Mouse (Mus musculus): ENCODE results near the gene Nfe2l3.

Nfe2l3 gene

DNA sequence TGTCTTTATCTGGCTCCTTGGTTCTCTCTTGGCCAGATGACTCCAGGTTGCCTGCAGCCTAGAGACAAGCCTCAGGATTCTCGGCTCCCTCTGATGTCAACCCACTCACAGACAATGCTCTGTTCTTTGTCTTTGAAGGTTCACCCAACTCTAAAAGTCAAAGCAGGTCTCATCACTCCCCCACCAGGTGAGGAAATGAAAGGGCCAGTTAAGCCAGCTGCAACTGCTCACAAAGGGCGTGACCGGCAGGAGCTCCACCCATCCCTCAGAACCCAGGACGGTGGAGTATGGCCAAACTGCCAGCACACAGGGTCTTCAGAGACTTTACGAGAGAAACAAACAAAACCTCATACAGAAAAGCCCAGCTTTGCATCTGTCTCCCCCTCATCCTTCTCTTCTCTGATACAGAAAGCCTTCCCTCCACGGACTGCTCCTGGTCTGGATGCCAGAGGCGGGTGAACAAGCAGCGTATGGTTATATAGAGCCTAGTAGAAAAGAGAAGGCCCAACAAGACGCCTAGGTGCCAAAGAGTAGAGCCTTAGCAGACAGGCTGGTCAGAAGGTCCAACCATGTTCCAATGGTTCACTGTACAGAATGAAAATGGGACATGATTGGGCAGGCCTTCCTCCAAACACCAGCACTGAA is 9.8 kb downstream of the Nfe2l3 start:
- no peak for DNase-seq (ENCODE audit: low read depth, low spot score)

DNA sequence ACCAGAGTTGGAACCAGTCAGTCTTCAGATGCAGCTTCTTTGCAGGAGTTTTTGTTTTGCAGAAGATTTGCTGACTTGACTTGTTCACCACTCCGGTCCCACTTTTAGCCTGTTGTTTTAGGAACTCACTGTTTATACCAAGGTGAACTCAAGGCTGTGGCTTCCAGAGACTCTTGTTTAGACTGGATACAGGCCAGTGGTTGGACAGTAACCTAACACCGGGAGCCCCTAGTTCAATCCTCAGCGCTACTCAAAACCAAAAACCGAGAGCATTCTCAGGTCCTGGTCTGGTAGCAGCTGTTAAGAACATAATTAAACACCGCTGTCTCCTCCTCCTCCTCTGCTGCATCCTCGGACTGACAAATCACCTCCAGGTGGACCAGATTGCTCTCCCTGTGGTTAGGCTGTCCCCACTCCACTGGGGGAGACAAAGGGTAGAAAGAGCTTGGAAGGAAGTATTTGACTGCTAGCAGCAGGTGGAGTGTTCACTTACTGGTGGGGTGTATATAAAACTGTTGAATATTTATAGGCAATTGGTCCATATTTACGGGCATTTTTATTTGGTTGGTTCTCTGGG is 20.5 kb downstream of the Nfe2l3 start:
- no peak for DNase-seq (ENCODE audit: low read depth, low spot score)

GRCm38 (mm10) chr6:51454949-51455348 is 22.5 kb downstream of the Nfe2l3 start:
- no peak for DNase-seq (ENCODE audit: low read depth, low spot score)

DNA sequence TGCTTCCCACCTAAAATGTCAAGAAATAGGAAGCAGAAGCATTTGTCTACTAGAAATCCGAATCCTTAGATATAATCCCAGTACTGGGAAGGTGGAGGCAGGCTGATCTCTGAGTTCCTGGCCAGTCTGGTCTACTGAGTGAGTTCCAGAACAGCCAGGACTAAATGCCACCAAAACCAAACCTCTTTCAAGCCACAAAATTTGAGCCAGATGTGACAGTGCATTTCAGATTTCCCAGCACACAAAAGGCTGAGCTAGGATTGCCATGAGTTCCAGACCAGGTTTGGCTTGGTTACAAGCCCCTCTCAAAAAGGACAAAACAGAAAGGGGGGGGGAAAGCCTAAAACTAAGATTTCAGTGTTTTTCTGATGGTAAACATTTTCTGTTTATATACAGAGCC is 23.7 kb downstream of the Nfe2l3 start:
- no peak for DNase-seq (ENCODE audit: low read depth, low spot score)

DNA sequence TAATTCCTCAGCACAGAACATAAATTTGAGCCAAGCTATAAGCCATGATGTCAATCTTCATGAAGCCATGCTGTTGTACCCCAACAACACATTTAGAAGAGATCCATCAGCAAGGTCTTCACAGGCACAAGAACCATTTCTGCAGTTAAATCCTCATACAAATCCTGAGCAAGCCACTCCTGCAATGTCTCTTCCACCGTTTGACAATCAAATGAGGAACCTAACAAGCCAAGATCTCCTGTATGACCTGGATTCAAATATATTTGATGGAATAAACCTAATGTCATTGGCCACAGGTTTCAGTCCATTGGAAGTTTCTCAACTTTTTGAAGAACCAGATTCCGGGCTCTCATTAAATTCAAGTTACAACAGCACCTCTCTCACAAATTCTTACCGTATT is 24.8 kb downstream of the Nfe2l3 start:
- no peak for DNase-seq (ENCODE audit: low read depth, low spot score)

DNA sequence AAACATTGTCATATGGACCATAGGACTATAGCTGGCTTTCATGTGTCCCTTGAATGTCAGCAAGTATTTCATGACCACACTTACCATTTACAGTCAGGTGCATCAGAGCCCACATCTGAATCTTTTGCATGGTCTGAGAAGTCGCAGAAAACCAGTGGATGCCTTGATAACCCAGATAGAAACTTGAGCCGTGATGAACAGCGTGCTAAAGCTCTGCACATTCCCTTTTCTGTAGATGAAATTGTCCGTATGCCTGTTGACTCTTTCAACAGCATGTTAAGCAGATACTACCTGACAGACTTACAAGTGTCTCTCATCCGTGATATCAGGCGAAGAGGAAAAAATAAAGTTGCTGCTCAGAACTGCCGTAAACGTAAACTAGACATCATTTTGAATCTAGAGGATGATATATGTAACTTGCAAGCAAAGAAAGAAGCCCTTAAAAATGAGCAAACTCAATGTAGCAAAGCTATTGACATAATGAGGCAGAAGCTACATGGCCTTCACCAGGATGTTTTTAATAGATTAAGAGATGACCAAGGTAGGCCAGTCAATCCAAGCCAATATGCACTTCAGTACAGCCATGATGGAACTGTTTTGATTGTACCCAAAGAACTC is 25.4 kb downstream of the Nfe2l3 start:
- no peak for DNase-seq (ENCODE audit: low read depth, low spot score)

GRCm38 (mm10) chr6:51458925-51459312 is 26.4 kb downstream of the Nfe2l3 start:
- no peak for DNase-seq (ENCODE audit: low read depth, low spot score)

GRCm38 (mm10) chr6:51459313-51460020 is 27.0 kb downstream of the Nfe2l3 start:
- no peak for DNase-seq (ENCODE audit: low read depth, low spot score)

GRCm38 (mm10) chr6:51460021-51460360 is 27.5 kb downstream of the Nfe2l3 start:
- no peak for DNase-seq (ENCODE audit: low read depth, low spot score)

DNA sequence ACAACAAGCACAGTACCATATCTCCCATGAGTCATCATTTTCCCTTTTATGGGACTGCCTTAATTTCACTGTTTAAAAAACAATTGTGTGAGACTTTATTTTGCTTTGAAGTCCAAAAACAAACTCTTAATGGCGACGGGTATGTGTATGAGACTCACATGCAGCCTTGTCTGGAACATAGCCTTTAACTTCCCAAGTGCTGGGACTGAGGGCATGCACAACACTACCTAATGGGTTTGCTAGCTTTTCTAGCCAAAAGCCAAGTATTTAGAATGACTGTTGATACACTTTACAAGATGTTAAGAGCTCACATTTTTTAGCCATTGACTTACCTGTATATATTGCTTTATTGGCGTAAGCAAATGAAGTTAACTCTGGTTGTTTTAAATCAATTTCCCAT is 27.9 kb downstream of the Nfe2l3 start:
- DNase-seq (ENCODE audit: low read depth, low spot score) = no peak

GRCm38 (mm10) chr6:51467649-51468048 is 35.2 kb downstream of the Nfe2l3 start:
- DNase-seq (ENCODE audit: low read depth, low spot score) = no peak

DNA sequence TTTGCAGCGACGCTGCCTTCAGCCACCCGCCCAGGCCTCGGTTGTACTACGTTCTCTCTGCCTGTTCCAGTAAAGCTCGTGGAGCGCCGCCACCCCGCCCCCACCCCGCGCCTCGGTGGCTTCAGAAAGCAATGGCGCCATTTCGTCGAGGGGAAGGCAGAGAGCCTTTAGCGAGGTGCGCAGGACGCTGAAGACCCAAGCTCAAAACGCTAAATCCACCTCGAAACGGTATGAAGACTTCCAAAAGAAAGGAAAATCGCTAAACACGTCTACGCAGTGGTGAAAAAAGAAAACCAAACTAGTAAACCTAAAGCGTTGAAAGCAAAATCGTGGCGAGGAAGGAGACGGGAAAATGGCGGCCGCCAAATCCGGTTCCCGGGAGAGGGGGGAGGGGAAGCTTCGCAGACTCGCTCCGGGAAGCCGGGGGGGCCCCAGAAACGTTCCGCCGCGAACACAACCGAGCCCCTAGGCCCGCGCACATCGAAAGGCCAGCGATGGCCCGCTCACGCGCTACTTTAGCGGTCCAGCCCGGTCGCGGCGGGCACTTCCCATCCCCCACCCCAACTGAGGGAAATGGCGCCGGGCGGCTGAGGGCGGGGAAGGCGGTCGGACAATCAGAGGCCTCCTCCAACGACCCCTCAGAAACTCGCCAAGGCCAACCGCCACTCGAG is 36.6 kb downstream of the Nfe2l3 start:
- DNase-seq (ENCODE audit: low read depth, low spot score) = peak; percentile 62

DNA sequence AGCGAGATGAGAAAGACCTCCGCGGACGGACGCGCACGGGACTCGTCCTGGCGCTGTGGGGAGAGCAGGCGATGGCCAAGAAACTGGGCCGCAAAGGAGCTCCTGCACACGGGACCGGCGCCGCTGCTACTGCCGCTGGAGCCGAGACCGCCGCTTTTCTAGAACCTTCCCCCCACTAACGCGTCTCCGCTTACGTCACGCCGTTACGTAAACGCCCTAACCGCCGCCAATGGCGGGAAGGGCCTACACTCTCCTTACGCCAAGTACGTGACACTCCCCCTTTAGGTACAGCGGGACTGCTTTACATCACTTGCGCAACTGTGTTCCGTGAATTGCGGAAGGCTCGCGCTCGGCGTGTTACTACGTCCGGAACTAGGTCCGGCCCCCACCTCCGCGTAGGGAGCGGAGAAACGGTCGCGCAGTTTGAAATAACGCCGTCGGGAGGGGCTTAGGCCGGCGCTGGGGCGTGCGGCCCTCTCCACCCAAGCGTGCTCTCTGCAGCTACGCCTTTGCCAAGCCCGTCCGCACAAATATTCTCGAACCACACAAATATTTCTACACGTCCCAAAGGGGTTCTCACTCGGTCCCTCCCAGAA is 37.3 kb downstream of the Nfe2l3 start, which contains the start of gene Hnrnpa2b1:
Gene Hnrnpa2b1, minus strand, starts transcription at position 180 of the 596 bp plus-strand sequence.
- peak; percentile 99 for DNase-seq (ENCODE audit: low read depth, low spot score)

DNA sequence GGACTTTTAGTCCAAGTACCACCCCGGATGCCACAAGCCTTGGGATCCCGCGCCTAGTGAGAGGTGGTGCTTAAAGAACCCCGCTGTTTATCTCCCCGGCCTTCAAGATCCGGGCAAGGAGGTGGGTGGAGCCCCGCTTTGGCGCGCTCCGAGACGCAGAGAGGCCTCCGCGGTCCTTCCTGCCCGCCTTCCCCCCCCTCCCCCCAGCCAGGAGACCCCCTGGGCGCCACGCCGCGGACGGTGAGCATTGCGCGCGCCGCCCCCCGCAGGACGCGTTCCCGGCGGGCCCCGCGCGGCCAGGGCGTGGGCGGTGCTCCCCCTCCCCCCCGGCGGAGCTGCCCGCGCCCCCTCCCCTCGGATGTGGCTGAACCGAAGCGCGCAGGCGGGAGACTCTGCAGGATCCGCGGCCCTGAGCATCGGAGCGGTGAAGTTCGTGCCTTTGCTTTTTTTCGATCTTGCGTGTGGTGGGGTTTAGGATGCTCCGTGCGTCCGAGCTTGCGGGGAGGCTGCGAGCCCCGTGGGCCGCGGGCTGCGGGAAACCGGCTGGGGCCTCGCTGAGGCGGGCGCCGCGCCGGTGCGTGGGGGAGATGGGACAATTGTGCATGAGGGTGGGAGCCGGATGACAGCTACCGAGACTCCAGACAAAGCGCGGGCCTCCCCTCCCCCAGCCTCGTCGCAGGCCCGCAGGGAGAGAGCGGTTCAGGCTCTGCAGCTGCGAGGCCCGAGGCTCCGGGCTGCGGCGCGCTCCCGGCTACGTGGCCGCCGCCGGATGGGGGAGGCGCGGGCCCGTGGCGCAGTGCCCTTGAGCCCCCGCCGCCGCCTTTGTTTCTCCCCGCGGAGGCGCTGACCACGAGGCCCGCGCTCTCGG is 38.1 kb downstream of the Nfe2l3 start, which contains the start of gene Cbx3:
Gene Cbx3, plus strand, starts transcription at position 50 of the 868 bp plus-strand sequence.
- DNase-seq (ENCODE audit: low read depth, low spot score) = peak; percentile 87

- no peak for DNase-seq (ENCODE audit: low read depth, low spot score)
Measured at GRCm38 (mm10) chr6:51471179-51471505, 38.7 kb downstream of the Nfe2l3 start.

DNA sequence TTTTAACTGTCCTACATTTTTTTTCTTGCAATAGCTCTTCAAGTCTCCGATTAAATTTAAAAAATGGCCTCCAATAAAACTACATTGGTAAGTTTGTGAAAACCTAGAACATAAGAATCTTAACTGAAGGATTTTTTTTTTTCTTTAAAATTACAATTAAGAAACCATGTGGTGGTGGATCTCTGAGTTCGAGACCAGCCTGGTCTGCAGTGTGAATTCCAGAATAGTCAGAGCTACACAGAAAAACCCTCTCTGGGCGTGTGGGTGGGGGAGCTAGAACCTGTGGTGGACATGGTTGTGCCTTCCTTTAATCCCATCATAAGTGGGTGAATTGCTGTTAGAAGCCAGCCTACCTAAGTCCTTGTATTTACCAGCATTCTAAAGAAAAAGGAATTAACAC is 39.3 kb downstream of the Nfe2l3 start:
- DNase-seq (ENCODE audit: low read depth, low spot score) = no peak

DNA sequence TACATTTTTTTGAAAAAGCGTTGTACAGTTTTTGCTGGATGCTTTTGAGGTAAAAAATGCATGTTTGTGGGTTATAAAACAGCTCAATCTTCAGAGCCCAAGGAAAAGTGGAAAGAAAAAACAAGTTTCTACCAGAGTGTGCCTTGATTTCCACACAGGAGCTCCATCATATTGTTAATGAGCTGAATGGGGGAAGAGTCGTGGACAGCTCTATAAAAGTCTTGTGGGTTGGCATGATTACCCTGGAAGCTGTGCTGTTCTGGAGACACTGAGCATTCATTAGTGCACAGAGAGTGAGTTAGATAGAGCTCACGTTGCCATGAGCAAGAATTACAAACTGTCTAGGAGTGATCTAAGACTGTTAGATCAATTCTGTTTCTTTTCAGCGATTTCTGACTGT is 39.7 kb downstream of the Nfe2l3 start:
- DNase-seq (ENCODE audit: low read depth, low spot score) = no peak

DNA sequence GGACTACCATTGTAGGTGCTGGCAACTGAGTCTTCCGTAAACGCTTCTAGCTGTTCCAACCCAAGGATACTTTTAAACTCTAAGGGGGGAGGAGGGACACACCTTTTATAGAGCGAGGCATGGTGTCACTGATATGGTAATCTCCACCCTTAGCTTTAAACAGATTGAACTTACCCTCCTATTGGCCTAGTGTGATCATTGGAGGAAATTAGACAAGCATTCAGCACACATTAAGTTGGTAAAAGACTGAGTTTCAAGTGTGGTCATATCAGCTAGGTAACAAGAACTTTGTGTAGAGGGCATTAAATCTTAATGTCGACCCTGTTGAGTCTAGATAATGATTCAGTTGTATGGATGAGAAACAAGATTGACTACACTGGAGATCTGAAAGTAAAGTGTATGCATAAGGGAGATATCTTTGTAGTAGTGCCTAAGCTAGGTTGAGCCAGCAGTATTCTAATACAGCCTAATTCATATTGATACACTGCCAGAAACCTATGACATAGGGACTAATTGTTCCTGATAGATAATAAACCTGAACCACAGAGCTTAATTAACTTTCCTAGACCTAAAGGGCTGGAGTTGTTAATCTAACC is 46.8 kb downstream of the Nfe2l3 start:
- DNase-seq (ENCODE audit: low read depth, low spot score) = no peak

DNA sequence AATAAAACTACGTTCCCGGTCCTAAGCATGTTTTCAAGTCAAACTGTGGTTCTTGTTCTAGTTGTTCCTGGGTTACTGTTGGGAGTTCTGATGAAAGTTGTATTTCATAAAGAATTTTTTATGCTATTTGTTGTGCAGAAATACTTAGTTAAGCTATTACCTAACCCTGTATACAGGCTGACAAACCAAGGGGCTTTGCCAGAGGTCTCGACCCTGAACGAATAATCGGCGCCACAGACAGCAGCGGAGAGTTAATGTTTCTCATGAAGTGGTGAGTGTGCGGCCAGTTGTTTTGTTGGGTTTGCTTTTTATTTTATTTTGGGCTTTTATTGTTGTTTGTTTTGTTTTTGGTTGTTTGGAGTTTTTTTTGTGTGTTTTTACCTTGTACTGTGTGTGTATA is 49.1 kb downstream of the Nfe2l3 start:
- DNase-seq (ENCODE audit: low read depth, low spot score) = no peak

GRCm38 (mm10) chr6:51483861-51484260 is 51.4 kb downstream of the Nfe2l3 start:
- DNase-seq (ENCODE audit: low read depth, low spot score) = no peak

All from embryo, embryonic 11.5 days (tissue).